Mouse (Mus musculus) left cerebral cortex, postnatal 36 days (tissue): Measurements from ENCODE around the gene Rasl11b. TPM values are rescaled to one million over a fixed set of nuclear protein-coding genes. Genes with fewer than 3 reads are reported as not detected.

Source experiments
- DNase-seq, 2 experiments: peaks; one replicate each; pipeline ENCODE4 v3.0.0; 2021 to 2022; ENCODE audit warnings: low spot score in 2 of 2, mixed read lengths in 1 of 2
- intact Hi-C: fragments of 180-260 bp; cut with DNase I; formaldehyde crosslinking; loops from one replicate; pipeline ENCODE4 v1.15.1; 2025
- total RNA-seq, 2 experiments: library from RNA; stranded (reverse); gene quantifications; 2 replicates each; pipeline ENCODE4 v1.2.3; 2021

Gene Rasl11b
- total RNA-seq, 2 experiments from 2014 or later = 80.7 to 123 TPM

GRCm38 (mm10) chr5:74240926-74241680 is 46.0 kb downstream of the Rasl11b start:
- DNase-seq = no peak
- intact Hi-C loops = no loop called here

GRCm38 (mm10) chr5:74242654-74243053 is 47.6 kb downstream of the Rasl11b start:
- intact Hi-C loops = no loop called here

GRCm38 (mm10) chr5:74244406-74245019 is 49.4 kb downstream of the Rasl11b start:
- intact Hi-C loops = no loop called here
- no peak for DNase-seq

More at GRCm38 (mm10) chr5:74242654-74243053, 47.6 kb downstream of the Rasl11b start:
- no peak for DNase-seq

- intact Hi-C loops = no loop called here
- DNase-seq = no peak
Measured at GRCm38 (mm10) chr5:74245641-74246145, 50.6 kb downstream of the Rasl11b start.

- intact Hi-C loops = no loop called here
- no peak for DNase-seq
Measured at GRCm38 (mm10) chr5:74246453-74246852, 51.4 kb downstream of the Rasl11b start.

- DNase-seq = no peak
- intact Hi-C loops = no loop called here
Measured at GRCm38 (mm10) chr5:74246971-74247370, 51.9 kb downstream of the Rasl11b start.

Other genes starting within 250 kb of the Rasl11b start
- gene Usp46, start 126.9 kb upstream of the Rasl11b start, total RNA-seq = 100 to 1,000 TPM; 138 to 142 TPM